Mouse (Mus musculus) ovary, postnatal 14 days (tissue): Measurements from ENCODE around the gene Slc16a5.

Experiments
- DNase-seq: peaks from one replicate; pipeline ENCODE4 v3.0.0; 2022; ENCODE audit warnings: low spot score

Slc16a5 gene

DNA sequence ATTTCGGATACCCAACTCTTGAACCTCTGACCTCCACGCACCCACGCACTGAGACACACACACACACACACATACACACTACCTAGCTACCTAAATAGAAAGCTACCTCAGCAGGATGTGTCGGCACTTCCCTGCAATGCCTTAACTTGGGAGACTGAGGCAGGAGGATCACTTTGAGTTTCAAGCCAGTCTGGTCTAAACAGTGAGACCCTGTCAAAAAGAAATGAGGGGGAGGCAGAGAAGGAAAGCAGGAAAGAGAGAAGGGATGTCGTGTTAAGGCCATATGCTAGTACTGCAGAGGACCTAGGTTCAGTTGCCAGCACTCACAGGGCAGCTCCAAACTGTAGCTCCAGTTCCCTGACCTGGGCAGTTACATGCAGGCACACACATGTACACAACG lies 52.7 kb downstream of the Slc16a5 start:
- no peak for DNase-seq

DNA sequence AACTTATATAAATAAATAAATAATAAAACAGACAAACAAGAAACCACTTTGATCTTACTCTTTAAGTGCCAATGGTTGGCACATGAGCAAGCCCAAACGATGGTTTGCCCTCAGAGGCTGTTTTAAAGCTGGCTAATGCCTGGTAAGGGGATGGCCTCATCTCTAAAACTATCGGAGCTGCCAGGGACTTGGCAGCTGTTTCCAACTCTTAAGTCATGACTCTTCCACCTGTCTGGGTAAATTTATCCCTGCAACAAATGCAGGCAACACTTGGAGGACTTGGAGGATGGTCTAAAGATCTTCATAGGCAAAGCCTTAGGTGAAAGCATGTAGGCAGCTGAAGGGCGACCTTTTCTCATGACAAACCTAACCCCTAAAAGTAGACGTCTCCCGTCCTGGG lies 54.7 kb downstream of the Slc16a5 start:
- no peak for DNase-seq

DNA sequence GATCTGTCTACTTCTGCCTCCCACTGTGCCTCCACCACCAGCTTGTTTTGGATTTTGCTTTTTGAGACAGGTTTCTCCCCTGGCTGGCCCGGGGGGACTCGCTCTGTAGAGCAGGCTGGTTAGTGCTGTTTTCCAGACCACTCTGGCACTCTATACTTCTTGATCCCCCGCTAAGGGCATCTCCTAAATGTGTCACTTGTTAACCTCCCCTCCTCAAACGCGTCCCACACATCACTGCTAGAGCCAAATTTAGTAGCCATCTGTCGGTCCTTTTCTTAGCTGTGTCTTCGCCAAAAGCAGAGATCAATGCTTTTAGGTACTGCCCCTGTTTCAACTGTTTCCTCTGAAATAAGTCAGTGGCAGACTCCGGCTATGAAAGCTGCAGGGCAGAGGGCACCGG lies 56.4 kb downstream of the Slc16a5 start:
- no peak for DNase-seq

DNA sequence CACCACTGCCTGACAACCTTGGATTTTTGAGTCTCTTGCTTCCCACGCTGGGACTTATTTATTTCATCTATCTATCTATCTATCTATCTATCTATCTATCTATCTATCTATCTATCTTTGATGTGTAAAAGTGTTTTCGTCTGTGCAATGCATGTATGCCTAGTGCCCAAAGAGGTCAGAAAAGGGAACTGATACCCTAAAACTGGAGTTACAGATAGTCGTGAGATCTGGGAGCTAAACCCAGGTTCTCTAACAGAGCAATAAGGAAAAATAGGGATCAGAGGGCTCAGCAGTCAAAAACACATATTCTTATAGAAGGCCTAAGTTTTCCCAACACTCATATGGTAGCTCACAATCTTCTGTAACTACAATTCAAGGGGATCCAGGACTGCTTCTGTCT lies 57.3 kb downstream of the Slc16a5 start:
- no peak for DNase-seq

DNA sequence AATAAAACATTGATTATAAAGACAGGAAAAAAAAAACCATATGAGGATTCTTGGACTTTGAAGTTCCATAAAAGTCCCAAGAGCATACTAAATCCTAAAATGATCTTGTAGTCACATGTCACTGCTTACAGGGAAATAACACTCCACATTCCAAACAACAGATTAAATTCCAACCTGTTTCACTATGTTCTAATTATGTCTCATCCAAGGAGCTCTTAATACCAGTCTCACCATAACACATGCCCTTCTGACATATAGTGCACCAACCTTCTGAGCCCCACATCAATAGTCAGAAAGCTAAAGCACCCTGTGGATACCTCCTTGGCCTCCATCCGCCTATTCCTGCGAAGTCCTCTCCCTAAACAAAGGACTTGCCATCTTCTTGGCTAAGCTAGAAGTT lies 57.9 kb downstream of the Slc16a5 start:
- DNase-seq = no peak

DNA sequence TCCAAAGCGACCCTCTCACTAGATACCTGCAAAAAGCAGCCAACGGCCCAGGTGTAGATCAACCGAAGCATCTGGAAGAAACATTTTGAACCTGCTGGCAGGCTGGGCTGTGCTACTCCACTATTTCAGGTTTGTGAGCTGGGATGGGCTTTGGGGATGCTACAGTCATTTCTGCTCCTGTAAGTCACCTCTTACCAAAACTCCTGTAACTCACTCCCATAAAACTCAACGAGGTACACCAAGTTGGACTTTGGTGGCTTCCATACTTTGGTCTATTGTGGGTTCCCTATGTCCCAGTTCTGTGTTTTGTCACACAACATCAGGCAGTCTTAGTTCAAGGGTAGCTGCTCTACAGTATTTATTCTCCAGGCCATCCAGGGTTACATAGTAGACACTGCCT lies 58.8 kb downstream of the Slc16a5 start:
- no peak for DNase-seq

DNA sequence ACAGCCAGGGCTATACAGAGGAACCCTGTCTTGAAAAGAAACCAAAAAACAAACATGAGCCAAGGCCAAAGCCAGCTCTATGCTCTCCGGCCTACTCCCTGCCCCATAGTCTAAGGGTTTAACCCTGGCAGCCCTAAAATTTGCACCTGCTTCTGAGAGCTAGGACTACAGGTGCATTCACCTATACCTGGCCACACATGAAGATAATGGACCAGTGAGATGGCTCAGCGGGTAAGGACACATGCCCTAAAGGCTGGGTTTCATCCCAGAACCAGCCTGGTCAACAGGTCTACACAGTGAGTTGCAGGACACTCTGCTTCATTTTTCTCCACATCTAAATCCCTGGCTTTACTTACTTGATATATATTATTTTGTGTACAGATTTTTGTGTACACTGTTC lies 60.0 kb downstream of the Slc16a5 start:
- DNase-seq = no peak

DNA sequence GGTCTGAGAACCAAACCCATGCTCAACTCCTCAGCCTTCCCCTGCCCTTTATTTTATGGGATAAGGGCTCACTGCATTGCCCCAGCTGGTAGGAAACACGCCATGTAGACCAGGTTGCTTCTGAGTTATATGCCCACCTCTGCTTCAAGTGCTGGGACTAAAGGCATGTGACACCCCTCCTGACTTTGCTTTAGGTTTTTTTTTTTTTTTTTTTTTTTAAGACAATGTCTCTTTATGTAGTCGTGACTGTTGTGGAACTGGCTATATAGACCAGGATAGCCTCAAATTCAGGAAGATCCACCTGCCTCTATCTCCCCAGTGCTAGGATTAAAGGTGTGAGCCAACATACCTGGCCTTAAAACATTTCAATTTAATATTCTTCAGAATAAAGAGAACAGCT lies 60.4 kb downstream of the Slc16a5 start:
- no peak for DNase-seq
